Mouse (Mus musculus): ENCODE results near the gene Ppp1cb. TPM values are rescaled to one million over a fixed set of nuclear protein-coding genes. Genes with fewer than 3 reads are reported as not detected.

The Ppp1cb gene
- total and polyA plus RNA-seq, 3 experiments: 13.7 to 250 (median 233) TPM

DNA sequence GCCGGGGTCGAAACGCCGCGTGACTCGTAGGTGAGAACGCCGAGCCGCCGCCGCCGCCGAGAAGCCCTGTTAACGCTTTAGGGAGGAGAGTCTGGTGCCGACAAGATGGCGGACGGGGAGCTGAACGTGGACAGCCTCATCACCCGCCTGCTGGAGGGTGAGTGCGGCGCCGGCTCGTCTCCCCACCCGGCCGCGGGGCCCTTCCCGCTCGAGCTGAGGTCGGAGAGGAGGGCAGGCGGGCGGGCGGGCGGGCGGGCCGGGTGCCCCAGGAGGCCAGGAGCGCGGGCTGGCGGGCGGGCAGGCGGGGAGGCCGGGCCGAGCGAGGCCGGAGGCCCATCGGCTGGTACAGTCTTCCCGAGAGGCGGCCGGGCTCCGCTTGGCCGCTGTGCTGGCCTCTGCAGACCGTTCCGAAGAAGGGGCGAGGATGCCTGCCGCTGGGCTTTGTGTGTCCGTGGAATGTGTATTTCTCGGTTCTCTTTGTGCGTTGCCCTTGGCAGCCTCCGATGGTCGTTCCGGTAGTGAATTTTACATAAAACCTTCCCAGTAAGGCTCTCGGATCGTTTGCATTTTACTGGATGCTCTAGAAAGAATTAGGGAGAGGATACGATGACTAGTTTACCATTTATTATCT is 723 bp downstream of the Ppp1cb start:
- peak; percentile 68 for DNase-seq (ENCODE audit: low spot score)
- Histone ChIP-seq H3K36me3 (replicated peaks) (peaks cover 3% of the 10 kb centered on the region), H3K27me3 (ENCODE audit: insufficient read depth, low read length) (peaks cover 2% of the 10 kb centered on the region; the same call in 1 of the 2 replicates), H3K9me3 (replicated peaks) (no peaks in the 10 kb centered on the region), H3K4me3 (ENCODE audit: low read depth, low read length) (peak overlapping the region; percentile 85), H3K4me1 (ENCODE audit: insufficient read depth, low read depth, low read length) (peaks cover 19% of the 10 kb centered on the region)
- ATAC-seq (ENCODE audit: extremely low read depth, insufficient number of reproducible peaks, low FRiP score, poor library complexity, severe bottlenecking): no peak
- no peak for TF ChIP-seq GATA2 (IDR thresholded peaks at IDR 0.05; ENCODE audit: borderline replicate concordance, low read depth, low read length)
- TF ChIP-seq CTCF (IDR thresholded peaks at IDR 0.05; ENCODE audit: low read depth, low read length): no peak
- TF ChIP-seq POLR2AphosphoS5 (IDR thresholded peaks at IDR 0.05; ENCODE audit: insufficient replicate concordance, low read depth, low read length): no peak
- TF ChIP-seq TAL1 (conservative IDR thresholded peaks at IDR 0.05; ENCODE audit: low read depth, low read length): no peak
- TF ChIP-seq GATA1 (IDR thresholded peaks at IDR 0.05; ENCODE audit: borderline replicate concordance, low read length): no peak

DNA sequence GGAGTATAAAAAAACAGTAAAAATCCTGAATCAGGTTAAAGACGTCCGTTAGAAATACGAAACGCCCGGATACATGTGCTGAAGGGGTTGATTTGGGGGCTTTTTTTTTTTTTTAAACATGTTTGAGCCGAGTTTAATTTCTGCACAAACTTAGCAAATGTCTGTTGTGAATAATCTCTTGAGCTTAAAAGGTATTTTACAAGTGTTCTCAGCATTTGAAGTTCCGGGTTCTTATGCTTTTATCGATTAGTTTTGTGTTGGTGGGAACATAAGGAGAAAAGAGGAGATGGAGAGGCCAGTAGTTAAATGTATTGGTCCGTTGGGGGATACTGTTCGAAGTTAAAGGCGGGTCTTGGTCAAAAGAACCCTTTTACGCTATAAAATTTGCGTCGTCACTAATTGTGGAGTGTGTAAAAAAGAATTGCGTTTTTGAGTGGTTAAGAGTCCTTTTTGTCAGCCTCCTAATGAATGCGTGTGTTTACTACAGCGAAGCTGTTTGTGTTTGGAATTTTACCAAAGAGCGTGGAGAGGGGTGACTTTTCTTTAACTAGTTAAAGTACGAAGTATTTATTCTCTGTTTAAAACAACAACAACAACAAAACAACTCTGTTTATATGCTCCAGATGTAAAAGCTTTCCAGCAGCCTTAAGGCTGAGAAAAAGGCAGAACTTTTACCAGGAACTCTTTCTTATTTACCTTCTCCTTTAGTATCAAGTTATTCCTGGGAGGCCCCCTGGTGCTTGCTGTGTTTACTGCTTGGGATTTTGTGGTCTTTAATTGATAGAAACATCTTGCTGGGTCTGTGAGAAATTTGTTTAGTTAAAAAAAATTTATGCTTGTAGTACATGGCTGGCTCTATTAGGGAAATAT is 1.5 kb downstream of the Ppp1cb start:
- peak overlapping the region; percentile 85 for H3K4me3 ChIP-seq (ENCODE audit: low read depth, low read length)
- no peaks in the 10 kb centered on the region for H3K9me3 ChIP-seq (replicated peaks)
- no peak for ATAC-seq (ENCODE audit: extremely low read depth, insufficient number of reproducible peaks, low FRiP score, poor library complexity, severe bottlenecking)
- H3K4me1 ChIP-seq (ENCODE audit: insufficient read depth, low read depth, low read length): peaks cover 21% of the 10 kb centered on the region
- H3K36me3 ChIP-seq (replicated peaks): peaks cover 3% of the 10 kb centered on the region
- TF ChIP-seq TAL1 (conservative IDR thresholded peaks at IDR 0.05; ENCODE audit: low read depth, low read length): no peak
- no peak for TF ChIP-seq GATA2 (IDR thresholded peaks at IDR 0.05; ENCODE audit: borderline replicate concordance, low read depth, low read length)
- TF ChIP-seq CTCF (IDR thresholded peaks at IDR 0.05; ENCODE audit: low read depth, low read length): no peak
- no peak for TF ChIP-seq GATA1 (IDR thresholded peaks at IDR 0.05; ENCODE audit: borderline replicate concordance, low read length)
- TF ChIP-seq POLR2AphosphoS5 (IDR thresholded peaks at IDR 0.05; ENCODE audit: insufficient replicate concordance, low read depth, low read length): no peak
- H3K27me3 ChIP-seq (ENCODE audit: insufficient read depth, low read length): no peaks in the 10 kb centered on the region
- DNase-seq (ENCODE audit: low spot score): peak; percentile 6

DNA sequence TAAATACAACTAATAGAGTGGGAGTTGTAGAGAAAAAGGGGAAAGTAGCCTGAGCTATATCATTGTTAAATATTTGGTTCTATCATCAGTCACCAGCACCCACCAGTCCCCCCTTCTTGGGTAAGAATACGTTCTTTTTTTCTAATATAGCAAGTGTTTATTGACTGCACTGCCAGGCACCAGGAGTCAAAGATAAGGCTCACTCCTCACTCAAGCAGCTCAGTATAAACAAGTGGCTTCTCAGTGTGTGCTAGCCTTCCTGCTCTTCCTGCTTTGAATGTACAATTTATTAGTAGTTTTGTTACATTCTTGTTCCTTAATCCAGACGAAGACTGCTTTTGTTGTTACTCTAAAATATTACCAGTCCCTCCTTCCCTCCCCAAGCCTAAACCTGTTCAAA is 2.3 kb downstream of the Ppp1cb start:
- Histone ChIP-seq H3K36me3 (replicated peaks) (peaks cover 5% of the 10 kb centered on the region), H3K27me3 (ENCODE audit: insufficient read depth, low read length) (no peaks in the 10 kb centered on the region), H3K4me1 (ENCODE audit: insufficient read depth, low read depth, low read length) (peaks cover 24% of the 10 kb centered on the region), H3K4me3 (ENCODE audit: low read depth, low read length) (no peak overlapping the region; the same call in 1 of the 2 replicates), H3K9me3 (replicated peaks) (no peaks in the 10 kb centered on the region)
- TF ChIP-seq GATA1 (IDR thresholded peaks at IDR 0.05; ENCODE audit: borderline replicate concordance, low read length): no peak
- no peak for TF ChIP-seq CTCF (IDR thresholded peaks at IDR 0.05; ENCODE audit: low read depth, low read length)
- no peak for TF ChIP-seq POLR2AphosphoS5 (IDR thresholded peaks at IDR 0.05; ENCODE audit: insufficient replicate concordance, low read depth, low read length)
- ATAC-seq (ENCODE audit: extremely low read depth, insufficient number of reproducible peaks, low FRiP score, poor library complexity, severe bottlenecking) (no peak), DNase-seq (ENCODE audit: low spot score) (peak; percentile 2)

DNA sequence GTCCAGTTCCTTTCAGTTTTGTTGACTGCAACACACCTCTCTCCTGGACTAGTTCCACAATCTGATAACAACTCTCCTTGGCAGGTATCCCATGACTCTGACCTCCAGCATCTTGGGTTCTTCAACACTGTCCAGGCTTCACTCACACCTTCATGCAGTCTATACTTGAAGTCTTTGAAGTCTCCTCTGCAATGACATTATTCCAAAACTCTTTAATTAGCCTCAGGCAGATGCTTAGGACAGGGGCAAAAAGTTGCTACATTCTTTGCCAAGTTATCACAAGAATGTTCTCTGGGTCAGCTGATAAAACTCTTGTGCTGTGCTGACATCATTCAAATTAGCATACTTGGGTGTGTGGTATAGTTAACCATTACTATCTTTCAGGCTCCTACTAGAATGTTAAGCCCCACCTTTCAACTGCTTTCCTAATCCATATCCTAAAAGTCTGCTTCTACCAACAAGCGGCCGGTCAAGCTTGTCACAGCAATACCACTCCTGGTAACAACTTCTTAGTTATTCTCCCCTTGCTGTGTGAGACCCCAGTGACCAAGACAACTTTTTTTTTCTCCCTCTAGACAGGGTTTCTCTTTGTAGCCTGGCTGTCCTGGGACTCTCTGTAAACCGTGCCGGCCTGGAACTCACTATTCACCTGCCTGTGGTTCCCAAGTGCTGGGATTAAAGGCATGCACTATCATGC is 13.8 kb downstream of the Ppp1cb start:
- H3K4me3 ChIP-seq (ENCODE audit: low read depth, low read length): no peak overlapping the region
- H3K27me3 ChIP-seq (ENCODE audit: insufficient read depth, low read length): no peaks in the 10 kb centered on the region
- H3K4me1 ChIP-seq (ENCODE audit: insufficient read depth, low read depth, low read length): peaks cover 22% of the 10 kb centered on the region
- TF ChIP-seq GATA2 (IDR thresholded peaks at IDR 0.05; ENCODE audit: borderline replicate concordance, low read depth, low read length) (no peak), GATA1 (IDR thresholded peaks at IDR 0.05; ENCODE audit: borderline replicate concordance, low read length) (no peak), TAL1 (conservative IDR thresholded peaks at IDR 0.05; ENCODE audit: low read depth, low read length) (no peak), POLR2AphosphoS5 (IDR thresholded peaks at IDR 0.05; ENCODE audit: insufficient replicate concordance, low read depth, low read length) (no peak)
- H3K9me3 ChIP-seq (replicated peaks): no peaks in the 10 kb centered on the region
- ATAC-seq (ENCODE audit: extremely low read depth, insufficient number of reproducible peaks, low FRiP score, poor library complexity, severe bottlenecking): no peak
- no peak for DNase-seq (ENCODE audit: low spot score)
- H3K36me3 ChIP-seq (replicated peaks): peaks cover 31% of the 10 kb centered on the region

DNA sequence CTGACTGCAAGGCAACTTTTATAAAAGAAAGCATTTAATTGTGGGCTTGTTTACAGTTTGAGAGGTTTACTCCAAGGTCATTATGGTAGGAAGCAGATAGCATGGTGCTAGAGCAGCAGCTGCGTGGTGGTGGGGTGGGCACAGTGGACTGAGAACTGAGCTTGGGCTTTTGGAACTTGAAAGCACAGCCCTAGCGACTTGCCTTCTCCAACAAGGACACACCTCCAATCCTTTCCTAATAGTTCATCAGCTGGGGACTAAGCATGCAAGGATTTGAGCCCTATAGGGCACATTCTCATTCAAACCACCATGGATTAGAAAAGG is 14.3 kb downstream of the Ppp1cb start:
- Histone ChIP-seq H3K36me3 (replicated peaks) (peaks cover 35% of the 10 kb centered on the region), H3K9me3 (replicated peaks) (no peaks in the 10 kb centered on the region), H3K27me3 (ENCODE audit: insufficient read depth, low read length) (no peaks in the 10 kb centered on the region), H3K4me3 (ENCODE audit: low read depth, low read length) (no peak overlapping the region), H3K4me1 (ENCODE audit: insufficient read depth, low read depth, low read length) (peaks cover 22% of the 10 kb centered on the region)
- no peak for ATAC-seq (ENCODE audit: extremely low read depth, insufficient number of reproducible peaks, low FRiP score, poor library complexity, severe bottlenecking)
- TF ChIP-seq POLR2AphosphoS5 (IDR thresholded peaks at IDR 0.05; ENCODE audit: insufficient replicate concordance, low read depth, low read length) (no peak), TAL1 (conservative IDR thresholded peaks at IDR 0.05; ENCODE audit: low read depth, low read length) (no peak), GATA2 (IDR thresholded peaks at IDR 0.05; ENCODE audit: borderline replicate concordance, low read depth, low read length) (no peak), GATA1 (IDR thresholded peaks at IDR 0.05; ENCODE audit: borderline replicate concordance, low read length) (no peak), CTCF (IDR thresholded peaks at IDR 0.05; ENCODE audit: low read depth, low read length) (no peak)
- DNase-seq (ENCODE audit: low spot score): no peak

DNA sequence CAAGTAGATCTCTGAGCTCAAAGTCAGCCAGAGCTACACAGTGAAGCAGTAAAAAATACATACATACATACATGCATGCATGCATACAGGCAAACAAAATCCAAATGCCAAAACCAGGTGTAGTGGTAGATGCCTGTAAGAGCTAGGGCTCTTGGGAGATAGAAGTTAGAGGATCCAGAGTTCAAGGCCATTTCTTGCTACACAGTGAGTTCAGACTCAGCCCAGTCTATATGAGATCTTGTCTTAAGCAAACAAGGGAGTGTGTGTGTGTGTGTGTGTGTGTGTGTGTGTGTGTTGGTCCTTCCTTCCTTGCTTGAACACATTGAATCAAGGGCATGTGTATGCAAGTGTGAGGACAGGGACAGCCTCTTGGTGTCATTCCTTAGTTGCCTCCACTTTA is 17.9 kb downstream of the Ppp1cb start:
- Histone ChIP-seq H3K27me3 (ENCODE audit: insufficient read depth, low read length) (no peaks in the 10 kb centered on the region), H3K36me3 (replicated peaks) (peaks cover 59% of the 10 kb centered on the region), H3K9me3 (replicated peaks) (no peaks in the 10 kb centered on the region), H3K4me3 (ENCODE audit: low read depth, low read length) (no peak overlapping the region), H3K4me1 (ENCODE audit: insufficient read depth, low read depth, low read length) (peaks cover 16% of the 10 kb centered on the region)
- no peak for DNase-seq (ENCODE audit: low spot score)
- no peak for ATAC-seq (ENCODE audit: extremely low read depth, insufficient number of reproducible peaks, low FRiP score, poor library complexity, severe bottlenecking)
- TF ChIP-seq GATA2 (IDR thresholded peaks at IDR 0.05; ENCODE audit: borderline replicate concordance, low read depth, low read length) (no peak), POLR2AphosphoS5 (IDR thresholded peaks at IDR 0.05; ENCODE audit: insufficient replicate concordance, low read depth, low read length) (no peak), CTCF (IDR thresholded peaks at IDR 0.05; ENCODE audit: low read depth, low read length) (no peak), GATA1 (IDR thresholded peaks at IDR 0.05; ENCODE audit: borderline replicate concordance, low read length) (no peak), TAL1 (conservative IDR thresholded peaks at IDR 0.05; ENCODE audit: low read depth, low read length) (no peak)
